Mouse (Mus musculus): ENCODE measurements around the gene Rbfox3. TPM values are rescaled to one million over a fixed set of nuclear protein-coding genes. Genes with fewer than 3 reads are reported as not detected.
A peak's percentile ranks its signal among the peaks of the same experiment; 100 is the strongest.

Rbfox3 gene
- polyA plus RNA-seq, 1 experiment from 2014 or later, result 1.6 TPM

DNA sequence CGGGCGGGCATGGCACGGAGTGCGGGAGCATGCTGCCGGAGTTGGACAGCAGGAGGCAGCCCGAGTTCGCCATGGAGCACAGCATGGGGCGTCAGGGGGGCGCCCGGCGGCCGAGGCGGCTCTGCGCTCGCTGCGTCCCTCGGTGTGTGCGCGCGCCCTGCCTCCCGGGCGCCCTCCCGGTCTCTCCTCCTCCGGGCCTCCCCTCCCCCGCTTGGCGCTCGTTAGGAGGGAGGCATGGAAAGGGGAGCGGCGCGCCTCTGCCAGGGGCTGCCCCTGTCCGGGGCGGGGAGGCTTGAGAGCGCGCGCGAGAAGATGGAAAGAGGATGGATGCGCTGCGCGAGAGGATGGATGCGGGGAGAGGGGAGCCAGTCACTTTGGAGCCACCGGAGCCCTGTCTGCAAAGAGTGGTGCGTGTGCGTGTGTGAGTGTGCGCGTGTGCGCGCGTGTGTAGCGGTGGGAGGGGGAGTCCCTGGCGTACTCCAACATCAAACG lies 341.8 kb downstream of the Rbfox3 start:
- WGBS, result 1% methylated on average over 47 of the region's 51 CpGs
- no peak overlapping the region for H3K27ac ChIP-seq
- H3K36me3 ChIP-seq, result no peaks in the 10 kb centered on the region
- H3K9me3 ChIP-seq, result no peaks in the 10 kb centered on the region
- H3K27me3 ChIP-seq (replicated peaks), result peaks cover 68% of the 10 kb centered on the region
- H3K4me3 ChIP-seq (replicated peaks), result peak overlapping the region; percentile 17; the same call in 1 of the 2 replicates
- peak overlapping the region; percentile 37 for H3K4me2 ChIP-seq
- ATAC-seq (ENCODE audit: insufficient read depth, low FRiP score, low read depth), result no peak
- no peak overlapping the region for H3K9ac ChIP-seq
- H3K4me1 ChIP-seq, result no peaks in the 10 kb centered on the region

DNA sequence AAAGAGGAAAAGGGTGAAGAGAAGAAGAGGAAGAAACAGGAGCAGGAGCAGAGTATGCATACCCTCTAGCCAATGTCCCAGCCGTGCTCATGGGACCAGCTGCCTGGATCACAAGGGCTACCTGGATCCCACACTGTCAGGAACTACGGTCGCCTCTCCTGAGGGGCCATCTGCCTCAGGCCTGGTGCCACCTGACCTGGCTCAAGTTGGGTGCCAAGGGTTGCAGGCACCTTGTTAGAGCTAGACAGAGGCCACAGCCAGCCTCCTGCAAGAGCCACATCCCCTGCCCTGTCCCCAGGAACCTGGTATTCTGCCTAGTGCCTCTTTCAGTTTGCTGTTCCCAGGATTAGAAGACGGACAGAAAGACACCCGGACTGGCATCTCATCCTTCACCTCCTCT lies 347.5 kb downstream of the Rbfox3 start:
- H3K4me2 ChIP-seq, result no peak overlapping the region
- peaks cover 29% of the 10 kb centered on the region for H3K27me3 ChIP-seq (replicated peaks)
- no peaks in the 10 kb centered on the region for H3K36me3 ChIP-seq
- WGBS, result 81% methylated on average over 5 of the region's 5 CpGs
- no peak overlapping the region for H3K27ac ChIP-seq
- no peak for ATAC-seq (ENCODE audit: insufficient read depth, low FRiP score, low read depth)
- H3K9ac ChIP-seq, result no peak overlapping the region
- H3K4me3 ChIP-seq (replicated peaks), result no peak overlapping the region
- H3K4me1 ChIP-seq, result no peaks in the 10 kb centered on the region
- no peaks in the 10 kb centered on the region for H3K9me3 ChIP-seq

DNA sequence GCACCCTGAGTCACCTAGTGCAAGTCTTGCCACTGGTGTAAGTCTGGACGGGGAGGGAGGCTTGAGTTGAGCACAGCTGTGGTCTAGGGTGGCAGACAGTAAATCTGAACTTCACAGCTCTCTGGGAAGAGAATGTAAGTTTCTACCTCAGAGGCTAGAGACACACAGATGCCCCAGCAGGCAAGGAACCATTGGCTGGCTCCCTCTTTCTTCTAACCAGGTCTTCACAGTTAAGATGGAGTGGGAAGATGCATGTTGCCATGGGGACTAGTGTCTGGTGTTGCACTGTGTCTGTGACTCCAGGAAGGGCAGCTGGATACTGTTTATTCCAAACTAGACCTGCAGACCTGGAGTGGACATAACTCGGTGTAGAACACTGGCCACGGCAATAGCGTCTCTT lies 348.6 kb downstream of the Rbfox3 start:
- no peak for ATAC-seq (ENCODE audit: insufficient read depth, low FRiP score, low read depth)
- WGBS, result 78% methylated on average over 4 of the region's 4 CpGs
- Histone ChIP-seq H3K4me3 (replicated peaks) (no peak overlapping the region), H3K9me3 (no peaks in the 10 kb centered on the region), H3K4me2 (no peak overlapping the region), H3K27ac (no peak overlapping the region), H3K9ac (no peak overlapping the region), H3K36me3 (no peaks in the 10 kb centered on the region), H3K27me3 (replicated peaks) (peaks cover 19% of the 10 kb centered on the region), H3K4me1 (no peaks in the 10 kb centered on the region)

DNA sequence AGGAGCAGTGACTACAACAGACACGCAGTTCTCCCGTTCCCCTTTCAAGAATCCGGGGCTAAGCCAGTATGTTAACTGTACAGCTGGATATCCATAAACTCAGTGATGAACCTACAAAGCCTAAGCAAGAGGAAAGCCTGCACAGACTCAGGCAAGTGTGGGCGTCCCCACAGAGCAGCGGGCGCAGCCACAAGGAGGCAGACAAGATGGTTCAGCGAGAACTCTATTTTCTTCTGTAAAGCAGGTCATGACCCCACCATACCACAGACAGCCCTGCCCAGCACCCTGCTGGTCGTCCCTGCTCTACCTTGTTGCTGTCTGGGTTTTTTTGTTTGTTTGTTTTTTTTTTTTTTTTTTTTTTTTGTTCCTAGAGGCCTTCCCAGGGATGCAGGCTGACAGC lies 353.2 kb downstream of the Rbfox3 start:
- no peak overlapping the region for H3K27ac ChIP-seq
- ATAC-seq (ENCODE audit: insufficient read depth, low FRiP score, low read depth), result no peak
- WGBS, result 58% methylated on average over 8 of the region's 8 CpGs

DNA sequence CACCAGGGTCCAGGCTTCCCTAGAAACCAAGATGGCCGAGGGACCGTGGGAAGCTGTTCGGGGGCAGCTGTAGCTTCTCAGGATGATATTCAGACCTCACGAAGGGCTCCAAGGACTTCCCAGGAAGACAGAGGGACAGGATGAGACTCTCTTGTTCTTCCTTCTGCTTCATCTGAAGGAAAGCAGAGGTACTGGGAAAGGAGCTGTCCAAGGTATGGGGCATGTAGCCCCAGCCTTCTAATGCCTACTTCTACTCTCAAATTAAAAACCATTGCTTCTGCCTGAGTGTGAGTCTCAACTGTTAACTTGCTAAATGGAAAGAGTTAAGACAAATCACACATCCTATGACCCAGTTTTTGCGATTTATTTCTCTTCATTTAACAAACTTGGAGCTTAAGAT lies 355.8 kb downstream of the Rbfox3 start:
- Histone ChIP-seq H3K9ac (no peak overlapping the region), H3K4me2 (no peak overlapping the region), H3K36me3 (no peaks in the 10 kb centered on the region), H3K4me3 (replicated peaks) (no peak overlapping the region), H3K4me1 (peaks cover 20% of the 10 kb centered on the region), H3K27me3 (replicated peaks) (no peaks in the 10 kb centered on the region), H3K27ac (no peak overlapping the region), H3K9me3 (no peaks in the 10 kb centered on the region)
- ATAC-seq (ENCODE audit: insufficient read depth, low FRiP score, low read depth), result no peak
- WGBS, result 59% methylated on average over 5 of the region's 5 CpGs

More for the DNA sequence above, 353.2 kb downstream of the Rbfox3 start:
- H3K4me3 ChIP-seq (replicated peaks), result no peak overlapping the region
- no peaks in the 10 kb centered on the region for H3K36me3 ChIP-seq
- no peaks in the 10 kb centered on the region for H3K9me3 ChIP-seq
- no peak overlapping the region for H3K4me2 ChIP-seq
- H3K9ac ChIP-seq, result no peak overlapping the region
- H3K4me1 ChIP-seq, result 0 out of 2 replicates have a peak, but pooled peaks cover under 1% of the 10 kb centered on the region
- H3K27me3 ChIP-seq (replicated peaks), result 0 out of 2 replicates have a peak, but pooled peaks cover under 1% of the 10 kb centered on the region

DNA sequence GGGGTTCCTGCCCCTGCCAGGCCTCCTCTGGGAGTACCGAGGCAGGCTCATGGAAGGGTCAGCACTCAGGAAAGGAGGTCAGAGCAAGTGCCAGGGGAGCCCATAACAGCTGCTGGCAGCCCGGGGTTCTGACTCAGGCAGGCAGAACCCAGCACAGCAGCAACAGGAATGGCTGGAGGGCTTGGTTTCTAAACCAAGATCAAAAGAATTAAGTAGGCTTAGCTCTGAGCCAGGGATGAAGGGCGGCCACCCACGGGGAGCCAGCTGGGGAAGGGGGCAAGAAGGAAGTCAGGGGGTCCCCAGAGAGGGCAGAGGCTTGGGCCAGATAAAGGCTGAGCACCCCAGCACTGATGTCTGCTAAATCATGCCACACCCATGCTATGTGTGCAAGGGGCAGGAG lies 356.9 kb downstream of the Rbfox3 start:
- H3K4me3 ChIP-seq (replicated peaks), result no peak overlapping the region
- no peak overlapping the region for H3K27ac ChIP-seq
- no peak overlapping the region for H3K9ac ChIP-seq
- H3K9me3 ChIP-seq, result no peaks in the 10 kb centered on the region
- H3K4me1 ChIP-seq, result peaks cover 20% of the 10 kb centered on the region
- no peak overlapping the region for H3K4me2 ChIP-seq
- ATAC-seq (ENCODE audit: insufficient read depth, low FRiP score, low read depth), result no peak
- H3K27me3 ChIP-seq (replicated peaks), result no peaks in the 10 kb centered on the region
- WGBS, result 10% methylated on average over 4 of the region's 4 CpGs
- H3K36me3 ChIP-seq, result no peaks in the 10 kb centered on the region

DNA sequence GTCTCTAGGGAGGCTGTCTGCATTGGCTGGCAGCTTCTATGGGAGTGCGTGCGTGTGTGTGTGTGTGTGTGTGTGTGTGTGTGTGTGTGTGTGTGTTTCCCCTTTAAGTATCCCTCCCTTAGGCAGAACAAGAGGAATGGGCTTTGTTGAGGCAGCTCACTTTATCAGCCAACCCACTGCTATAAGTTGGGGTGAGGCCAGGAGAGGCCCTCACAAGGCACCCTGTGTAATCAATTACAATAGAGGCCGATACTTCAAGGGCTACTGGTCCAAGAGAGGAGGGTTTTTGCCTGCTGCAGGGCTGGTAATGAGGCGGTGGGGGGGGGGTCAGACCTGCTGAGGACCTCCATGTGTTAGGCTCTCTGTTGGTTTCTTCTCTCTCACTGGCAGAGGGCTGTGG lies 357.5 kb downstream of the Rbfox3 start:
- 30% methylated on average over 4 of the region's 4 CpGs for WGBS
- no peak overlapping the region for H3K27ac ChIP-seq
- H3K36me3 ChIP-seq, result no peaks in the 10 kb centered on the region
- no peak for ATAC-seq (ENCODE audit: insufficient read depth, low FRiP score, low read depth)
- H3K4me1 ChIP-seq, result peaks cover 20% of the 10 kb centered on the region
- no peak overlapping the region for H3K4me3 ChIP-seq (replicated peaks)
- no peak overlapping the region for H3K9ac ChIP-seq
- no peak overlapping the region for H3K4me2 ChIP-seq
- no peaks in the 10 kb centered on the region for H3K9me3 ChIP-seq
- no peaks in the 10 kb centered on the region for H3K27me3 ChIP-seq (replicated peaks)

DNA sequence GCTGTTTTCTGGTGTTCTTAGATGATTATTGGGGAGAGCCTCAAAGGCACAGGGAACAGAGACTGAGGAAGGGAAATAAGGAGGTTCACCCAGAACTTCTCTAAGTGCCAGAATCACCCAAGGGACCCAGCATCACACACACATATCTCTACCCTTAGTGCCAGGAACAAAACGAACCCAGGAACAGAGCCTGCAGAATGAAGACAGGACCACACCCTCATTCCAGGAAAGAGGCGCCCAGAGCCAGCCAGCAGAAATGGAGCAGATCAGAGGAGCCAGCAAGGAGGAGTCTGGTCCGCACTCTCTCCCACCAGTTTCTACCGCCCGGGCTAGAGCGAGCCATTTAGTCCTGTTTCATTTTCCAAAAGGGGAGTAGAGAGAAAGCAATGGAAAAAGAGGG lies 358.4 kb downstream of the Rbfox3 start:
- Histone ChIP-seq H3K9ac (no peak overlapping the region), H3K4me3 (replicated peaks) (no peak overlapping the region), H3K4me2 (no peak overlapping the region), H3K4me1 (peaks cover 20% of the 10 kb centered on the region), H3K27me3 (replicated peaks) (no peaks in the 10 kb centered on the region), H3K27ac (no peak overlapping the region), H3K36me3 (no peaks in the 10 kb centered on the region), H3K9me3 (no peaks in the 10 kb centered on the region)
- no peak for ATAC-seq (ENCODE audit: insufficient read depth, low FRiP score, low read depth)
- 46% methylated on average over 6 of the region's 6 CpGs for WGBS

DNA sequence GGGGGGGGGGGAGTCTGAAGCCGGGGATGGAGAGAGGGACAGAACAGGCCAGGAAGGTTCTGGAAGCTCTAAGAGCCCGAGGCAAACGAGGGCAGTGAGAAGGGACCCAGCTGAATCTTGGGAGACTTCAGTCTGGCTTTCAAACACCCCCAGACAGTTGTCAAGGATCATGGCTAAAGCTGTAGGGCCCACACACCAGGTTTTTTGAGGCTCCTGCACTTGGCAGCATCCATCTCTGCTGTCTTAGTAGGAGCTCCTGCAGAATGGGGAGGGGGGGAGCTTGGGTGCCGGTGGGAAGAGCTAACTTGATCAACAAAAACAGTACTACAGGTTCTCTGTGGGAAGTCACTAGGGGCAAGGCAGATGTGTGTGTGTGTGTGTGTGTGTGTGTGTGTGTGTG lies 358.9 kb downstream of the Rbfox3 start:
- Histone ChIP-seq H3K4me1 (peaks cover 20% of the 10 kb centered on the region), H3K4me2 (no peak overlapping the region), H3K4me3 (replicated peaks) (no peak overlapping the region), H3K27ac (no peak overlapping the region), H3K9me3 (no peaks in the 10 kb centered on the region), H3K36me3 (no peaks in the 10 kb centered on the region), H3K27me3 (replicated peaks) (no peaks in the 10 kb centered on the region), H3K9ac (no peak overlapping the region)
- 42% methylated on average over 3 of the region's 4 CpGs for WGBS
- ATAC-seq (ENCODE audit: insufficient read depth, low FRiP score, low read depth), result no peak

DNA sequence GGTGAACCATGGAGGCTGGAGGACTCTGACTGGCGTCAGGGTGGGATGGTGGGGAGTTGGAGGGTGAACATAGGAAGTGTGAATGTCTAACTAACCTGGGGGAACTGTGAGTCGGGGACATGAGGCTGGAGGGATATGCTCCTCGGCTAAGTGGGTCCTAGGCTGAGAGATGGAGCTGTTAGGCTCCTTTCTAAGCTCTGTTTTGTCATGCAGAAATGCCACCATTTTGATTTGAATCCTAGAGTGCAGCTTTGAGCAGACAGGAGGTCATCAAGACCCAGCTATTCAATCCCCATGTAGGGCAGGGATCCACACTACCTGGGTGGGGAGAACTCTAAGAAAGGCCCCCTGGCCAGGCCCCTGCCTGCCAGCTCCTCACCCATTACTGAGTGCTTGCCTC lies 359.7 kb downstream of the Rbfox3 start:
- ATAC-seq (ENCODE audit: insufficient read depth, low FRiP score, low read depth), result no peak
- H3K9ac ChIP-seq, result no peak overlapping the region
- no peaks in the 10 kb centered on the region for H3K27me3 ChIP-seq (replicated peaks)
- 0 out of 2 replicates have a peak overlapping the region, but pooled peaks have one; percentile 3 for H3K4me2 ChIP-seq
- no peak overlapping the region for H3K4me3 ChIP-seq (replicated peaks)
- H3K4me1 ChIP-seq, result peaks cover 20% of the 10 kb centered on the region
- 52% methylated on average over 3 of the region's 3 CpGs for WGBS
- peak overlapping the region; percentile 21; the same call in 1 of the 2 replicates for H3K27ac ChIP-seq
- no peaks in the 10 kb centered on the region for H3K9me3 ChIP-seq
- H3K36me3 ChIP-seq, result no peaks in the 10 kb centered on the region

DNA sequence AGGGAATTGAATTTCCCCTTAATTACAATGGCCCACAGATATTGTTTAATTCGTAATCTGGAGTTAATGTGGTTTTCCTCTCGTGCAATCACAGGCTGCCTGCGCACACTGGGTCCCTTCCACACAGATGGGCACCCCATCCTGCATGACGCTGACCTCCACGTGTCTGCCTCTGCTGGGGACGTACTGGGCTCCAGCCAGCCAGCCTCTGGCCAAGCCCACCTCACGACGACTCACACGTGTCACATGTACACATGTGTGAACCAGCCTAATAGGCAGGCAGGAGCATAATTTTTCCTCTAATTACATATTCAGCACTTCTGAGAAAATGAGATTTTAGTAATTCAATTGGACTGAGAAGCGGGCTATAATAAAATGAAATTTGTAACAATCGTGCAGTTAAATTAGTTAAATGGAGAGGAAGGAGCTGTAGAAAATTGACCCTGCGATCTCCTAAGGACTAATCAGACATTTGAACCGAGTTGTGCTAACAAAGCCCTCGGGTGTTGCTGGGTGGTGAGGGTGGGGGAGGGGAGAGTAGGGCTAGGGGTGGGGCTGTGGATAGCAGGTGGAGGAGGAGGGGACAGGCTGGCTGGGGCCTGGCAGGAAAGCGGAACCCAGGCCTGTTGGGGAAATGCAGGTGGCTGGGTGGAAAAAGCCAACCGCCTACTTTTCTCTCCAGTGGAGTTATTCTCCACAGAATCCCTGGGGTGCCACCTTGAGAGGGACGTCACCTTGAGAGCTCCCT lies 360.4 kb downstream of the Rbfox3 start:
- no peak overlapping the region for H3K9ac ChIP-seq
- H3K4me1 ChIP-seq, result peaks cover 20% of the 10 kb centered on the region
- H3K4me2 ChIP-seq, result no peak overlapping the region
- H3K9me3 ChIP-seq, result no peaks in the 10 kb centered on the region
- no peak overlapping the region for H3K27ac ChIP-seq
- no peaks in the 10 kb centered on the region for H3K27me3 ChIP-seq (replicated peaks)
- H3K36me3 ChIP-seq, result no peaks in the 10 kb centered on the region
- ATAC-seq (ENCODE audit: insufficient read depth, low FRiP score, low read depth), result peak; percentile 68
- WGBS, result 38% methylated on average over 17 of the region's 17 CpGs
- H3K4me3 ChIP-seq (replicated peaks), result no peak overlapping the region

DNA sequence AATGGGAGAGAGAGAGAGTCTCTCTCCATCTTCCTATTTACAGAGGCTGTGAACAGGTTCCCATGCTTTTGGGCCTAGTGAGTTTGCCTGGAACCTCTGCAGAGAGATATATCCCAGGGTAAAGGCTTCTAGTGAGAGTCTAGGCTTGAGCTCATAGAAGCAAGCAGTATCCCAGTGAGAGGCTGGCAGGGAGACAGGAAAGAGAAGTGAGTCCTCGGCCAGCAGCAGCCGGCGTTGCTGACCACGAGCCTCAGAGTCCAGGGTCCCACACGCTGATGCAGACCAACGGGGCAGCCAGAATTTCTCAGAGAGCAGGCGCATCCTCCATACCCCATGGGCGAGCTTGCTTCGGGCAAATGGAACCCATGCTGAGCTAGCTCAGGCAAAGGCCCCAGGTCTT lies 363.2 kb downstream of the Rbfox3 start:
- H3K4me1 ChIP-seq, result peaks cover 20% of the 10 kb centered on the region
- H3K9me3 ChIP-seq, result no peaks in the 10 kb centered on the region
- H3K27me3 ChIP-seq (replicated peaks), result no peaks in the 10 kb centered on the region
- H3K9ac ChIP-seq, result no peak overlapping the region
- ATAC-seq (ENCODE audit: insufficient read depth, low FRiP score, low read depth), result no peak
- WGBS, result 85% methylated on average over 9 of the region's 9 CpGs
- H3K4me2 ChIP-seq, result no peak overlapping the region
- no peaks in the 10 kb centered on the region for H3K36me3 ChIP-seq
- no peak overlapping the region for H3K4me3 ChIP-seq (replicated peaks)
- no peak overlapping the region for H3K27ac ChIP-seq

All from stomach, embryonic 15.5 days (tissue).